Mouse (Mus musculus): Measurements from ENCODE around the gene Atp5f1. TPM values are rescaled to one million over a fixed set of nuclear protein-coding genes. Genes with fewer than 3 reads are reported as not detected.

Atp5f1 gene
- polyA plus RNA-seq, 1 experiment from 2014 or later: 465 TPM

DNA sequence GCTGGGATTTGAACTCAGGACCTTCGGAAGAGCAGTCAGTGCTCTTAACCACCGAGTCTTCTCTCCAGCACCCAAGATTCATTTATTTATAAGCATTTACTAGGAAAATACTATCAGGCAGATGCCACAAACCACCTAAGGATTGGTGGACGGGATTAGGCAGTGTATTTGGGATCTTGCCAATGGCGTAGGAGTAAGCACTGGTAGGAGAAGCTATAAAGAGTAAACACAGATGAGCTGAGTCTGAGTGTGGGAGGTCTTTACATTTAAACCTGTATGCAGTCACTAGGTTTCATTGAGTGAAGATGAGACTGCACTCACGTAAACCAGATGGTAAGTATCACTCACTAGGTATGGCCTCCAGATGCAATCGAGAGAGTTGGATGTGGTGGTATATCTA lies 26.0 kb downstream of the Atp5f1 start:
- Histone ChIP-seq H3K4me1 (replicated peaks; ENCODE audit: control insufficient read depth, insufficient read depth, low read length) (peaks cover 6% of the 10 kb centered on the region), H3K9me3 (ENCODE audit: control insufficient read depth, low read length) (no peaks in the 10 kb centered on the region), H3K4me3 (ENCODE audit: low read length) (no peak overlapping the region), H3K36me3 (ENCODE audit: control insufficient read depth, insufficient read depth, low read length) (no peaks in the 10 kb centered on the region; the same call in 1 of the 2 replicates), H3K27me3 (ENCODE audit: control insufficient read depth, insufficient read depth, low read depth, low read length) (no peaks in the 10 kb centered on the region), H3K27ac (ENCODE audit: low read length) (no peak overlapping the region), H3K4me2 (ENCODE audit: low read depth, low read length) (no peak overlapping the region), H3K9ac (ENCODE audit: low read length) (no peak overlapping the region)
- no peak for ATAC-seq (ENCODE audit: low read depth)
- WGBS: 88% methylated on average over 6 of the region's 6 CpGs

DNA sequence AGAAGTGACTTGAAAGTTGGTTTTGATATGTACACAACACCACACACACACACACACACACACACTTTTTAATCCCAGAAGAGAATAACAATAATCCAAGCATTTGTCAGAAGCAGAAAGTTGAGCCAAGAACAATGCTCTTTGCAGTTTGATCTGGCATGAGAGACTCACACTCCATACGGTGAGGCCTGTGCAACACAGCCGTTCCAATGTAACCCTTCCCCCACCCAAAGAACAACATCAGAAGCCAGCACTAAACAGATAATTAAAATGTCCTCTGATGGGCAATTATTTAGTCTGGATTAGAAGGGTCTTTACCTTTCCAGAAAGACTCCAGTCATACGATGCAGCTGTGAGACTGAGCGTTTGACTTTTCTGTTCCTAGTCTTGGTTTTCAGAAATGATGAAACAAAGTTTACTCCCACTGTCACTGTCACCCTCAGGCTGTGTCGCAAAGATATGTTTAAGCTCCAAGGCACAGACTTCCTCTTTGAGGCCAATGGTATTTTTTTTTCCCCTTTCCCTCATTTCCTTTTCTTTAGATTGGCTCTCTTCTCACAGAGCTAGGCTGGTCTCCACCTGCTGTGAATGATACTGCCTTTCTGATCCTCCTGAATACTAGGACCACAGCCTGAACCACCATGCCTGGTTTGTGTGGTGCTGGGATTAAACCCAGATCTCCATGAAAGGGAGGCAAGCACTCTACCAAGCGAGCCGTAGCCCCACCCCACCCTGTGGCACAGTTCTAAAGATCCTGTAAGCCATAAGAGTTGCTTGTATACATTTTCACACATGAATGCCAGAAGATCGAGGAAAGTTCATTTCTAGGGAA lies 27.4 kb downstream of the Atp5f1 start, which contains the start of gene I830077J02Rik:
I830077J02Rik (minus strand) TSS at position 425 of the 832 bp plus-strand sequence.
- Histone ChIP-seq H3K4me2 (ENCODE audit: low read depth, low read length) (no peak within 1 kb of the TSS), H3K27me3 (ENCODE audit: control insufficient read depth, insufficient read depth, low read depth, low read length) (no peaks in the 10 kb centered on the region), H3K36me3 (ENCODE audit: control insufficient read depth, insufficient read depth, low read length) (no peaks in the 10 kb centered on the region; the same call in 1 of the 2 replicates), H3K27ac (ENCODE audit: low read length) (no peak within 1 kb of the TSS), H3K9ac (ENCODE audit: low read length) (no peak within 1 kb of the TSS), H3K4me1 (replicated peaks; ENCODE audit: control insufficient read depth, insufficient read depth, low read length) (peaks cover 6% of the 10 kb centered on the region), H3K9me3 (ENCODE audit: control insufficient read depth, low read length) (no peaks in the 10 kb centered on the region), H3K4me3 (ENCODE audit: low read length) (no peak within 1 kb of the TSS)
- WGBS: 62% methylated on average over 8 of the region's 8 CpGs
- no peak for ATAC-seq (ENCODE audit: low read depth)

DNA sequence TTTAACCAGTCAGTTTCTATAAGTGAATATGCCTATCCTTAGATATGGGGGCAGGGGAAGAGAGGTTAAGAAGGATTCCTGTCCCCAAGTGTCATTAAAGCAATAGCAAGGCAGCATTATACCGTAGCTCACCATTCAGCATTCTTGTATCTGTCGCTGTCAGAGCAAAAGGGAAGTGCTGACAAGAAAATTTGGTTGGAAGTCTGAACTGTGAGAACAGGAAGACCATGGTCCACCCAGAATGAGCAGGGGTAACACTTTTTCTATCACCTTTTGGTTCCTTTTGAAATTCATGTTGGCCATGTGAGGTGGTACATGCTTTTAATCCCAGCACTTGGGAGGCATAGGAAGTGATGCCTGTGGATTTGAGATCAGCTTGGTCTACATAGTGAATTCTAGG lies 28.8 kb downstream of the Atp5f1 start:
- no peak overlapping the region for H3K9ac ChIP-seq (ENCODE audit: low read length)
- H3K4me2 ChIP-seq (ENCODE audit: low read depth, low read length): no peak overlapping the region
- 83% methylated on average over 2 of the region's 2 CpGs for WGBS
- H3K9me3 ChIP-seq (ENCODE audit: control insufficient read depth, low read length): no peaks in the 10 kb centered on the region
- H3K36me3 ChIP-seq (ENCODE audit: control insufficient read depth, insufficient read depth, low read length): no peaks in the 10 kb centered on the region; the same call in 1 of the 2 replicates
- H3K27ac ChIP-seq (ENCODE audit: low read length): no peak overlapping the region
- no peak for ATAC-seq (ENCODE audit: low read depth)
- H3K27me3 ChIP-seq (ENCODE audit: control insufficient read depth, insufficient read depth, low read depth, low read length): no peaks in the 10 kb centered on the region
- no peak overlapping the region for H3K4me3 ChIP-seq (ENCODE audit: low read length)
- H3K4me1 ChIP-seq (replicated peaks; ENCODE audit: control insufficient read depth, insufficient read depth, low read length): peaks cover 6% of the 10 kb centered on the region

DNA sequence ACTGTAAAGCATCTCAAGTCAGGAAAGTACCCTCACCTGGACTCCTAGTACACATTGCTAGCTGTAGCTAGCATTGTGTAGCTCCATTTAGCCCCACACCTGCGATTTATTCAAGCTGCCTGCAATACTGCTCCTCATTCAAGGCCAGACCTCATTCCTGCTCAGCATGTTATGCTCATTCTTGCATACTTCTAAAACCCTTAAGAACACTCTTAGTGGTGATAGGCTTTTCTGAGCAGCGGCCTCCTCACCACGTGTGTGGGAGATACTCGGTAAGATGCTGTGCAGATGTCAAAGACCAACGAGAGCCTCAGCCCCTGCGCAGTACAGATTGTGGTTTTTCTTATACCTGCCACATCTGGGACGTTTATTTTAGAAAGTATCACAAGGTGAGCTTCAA lies 30.1 kb downstream of the Atp5f1 start:
- Histone ChIP-seq H3K4me1 (replicated peaks; ENCODE audit: control insufficient read depth, insufficient read depth, low read length) (peaks cover 3% of the 10 kb centered on the region), H3K4me2 (ENCODE audit: low read depth, low read length) (no peak overlapping the region), H3K27ac (ENCODE audit: low read length) (no peak overlapping the region), H3K27me3 (ENCODE audit: control insufficient read depth, insufficient read depth, low read depth, low read length) (no peaks in the 10 kb centered on the region), H3K9ac (ENCODE audit: low read length) (no peak overlapping the region), H3K9me3 (ENCODE audit: control insufficient read depth, low read length) (no peaks in the 10 kb centered on the region), H3K4me3 (ENCODE audit: low read length) (no peak overlapping the region), H3K36me3 (ENCODE audit: control insufficient read depth, insufficient read depth, low read length) (no peaks in the 10 kb centered on the region; the same call in 1 of the 2 replicates)
- no peak for ATAC-seq (ENCODE audit: low read depth)
- 64% methylated on average over 7 of the region's 7 CpGs for WGBS

DNA sequence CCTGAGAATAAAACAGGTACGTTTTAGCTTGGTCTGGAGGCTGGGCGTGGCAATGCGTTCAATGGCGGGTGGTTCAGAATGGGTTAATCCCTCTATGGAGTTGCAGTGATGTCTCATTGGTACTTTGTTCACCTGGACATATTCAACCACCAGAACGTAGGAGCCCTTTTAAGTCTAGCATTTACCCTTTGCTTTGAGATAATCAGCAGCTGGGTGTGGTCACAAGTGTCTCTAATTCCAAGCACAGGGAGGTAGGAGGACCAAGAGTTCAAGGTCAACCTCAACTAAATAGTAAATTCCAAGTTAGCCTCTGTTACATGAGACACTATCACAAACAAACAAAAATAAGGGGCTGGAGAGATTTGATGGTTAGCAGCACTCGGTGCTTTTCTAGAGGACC lies 31.1 kb downstream of the Atp5f1 start:
- no peaks in the 10 kb centered on the region for H3K27me3 ChIP-seq (ENCODE audit: control insufficient read depth, insufficient read depth, low read depth, low read length)
- 83% methylated on average over 6 of the region's 6 CpGs for WGBS
- H3K9ac ChIP-seq (ENCODE audit: low read length): no peak overlapping the region
- no peaks in the 10 kb centered on the region for H3K9me3 ChIP-seq (ENCODE audit: control insufficient read depth, low read length)
- ATAC-seq (ENCODE audit: low read depth): no peak
- H3K36me3 ChIP-seq (ENCODE audit: control insufficient read depth, insufficient read depth, low read length): no peaks in the 10 kb centered on the region; the same call in 1 of the 2 replicates
- H3K4me2 ChIP-seq (ENCODE audit: low read depth, low read length): no peak overlapping the region
- no peak overlapping the region for H3K4me3 ChIP-seq (ENCODE audit: low read length)
- H3K4me1 ChIP-seq (replicated peaks; ENCODE audit: control insufficient read depth, insufficient read depth, low read length): no peaks in the 10 kb centered on the region
- H3K27ac ChIP-seq (ENCODE audit: low read length): no peak overlapping the region

DNA sequence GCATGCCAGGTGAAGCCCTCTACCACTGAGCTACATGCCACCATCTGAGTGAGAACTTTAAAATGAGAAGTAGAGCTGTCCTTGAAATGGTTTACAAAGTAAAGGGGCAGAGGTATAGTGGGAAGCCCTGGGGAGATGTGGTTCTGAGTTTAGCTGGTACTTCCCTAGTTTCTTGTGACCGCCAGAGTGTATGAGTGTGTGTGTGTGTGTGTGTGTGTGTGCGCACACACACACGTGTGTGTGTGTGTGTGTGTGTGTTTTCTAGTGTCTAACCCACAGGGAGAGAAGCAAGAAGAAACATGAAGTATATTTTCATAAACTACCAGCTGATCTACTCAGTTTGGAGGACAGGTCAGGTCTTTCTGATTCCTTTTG lies 31.7 kb downstream of the Atp5f1 start:
- Histone ChIP-seq H3K9me3 (ENCODE audit: control insufficient read depth, low read length) (no peaks in the 10 kb centered on the region), H3K27me3 (ENCODE audit: control insufficient read depth, insufficient read depth, low read depth, low read length) (no peaks in the 10 kb centered on the region), H3K9ac (ENCODE audit: low read length) (no peak overlapping the region), H3K36me3 (ENCODE audit: control insufficient read depth, insufficient read depth, low read length) (no peaks in the 10 kb centered on the region; the same call in 1 of the 2 replicates), H3K4me2 (ENCODE audit: low read depth, low read length) (no peak overlapping the region), H3K4me3 (ENCODE audit: low read length) (no peak overlapping the region), H3K27ac (ENCODE audit: low read length) (no peak overlapping the region), H3K4me1 (replicated peaks; ENCODE audit: control insufficient read depth, insufficient read depth, low read length) (no peaks in the 10 kb centered on the region)
- 85% methylated on average over 3 of the region's 3 CpGs for WGBS
- ATAC-seq (ENCODE audit: low read depth): no peak

DNA sequence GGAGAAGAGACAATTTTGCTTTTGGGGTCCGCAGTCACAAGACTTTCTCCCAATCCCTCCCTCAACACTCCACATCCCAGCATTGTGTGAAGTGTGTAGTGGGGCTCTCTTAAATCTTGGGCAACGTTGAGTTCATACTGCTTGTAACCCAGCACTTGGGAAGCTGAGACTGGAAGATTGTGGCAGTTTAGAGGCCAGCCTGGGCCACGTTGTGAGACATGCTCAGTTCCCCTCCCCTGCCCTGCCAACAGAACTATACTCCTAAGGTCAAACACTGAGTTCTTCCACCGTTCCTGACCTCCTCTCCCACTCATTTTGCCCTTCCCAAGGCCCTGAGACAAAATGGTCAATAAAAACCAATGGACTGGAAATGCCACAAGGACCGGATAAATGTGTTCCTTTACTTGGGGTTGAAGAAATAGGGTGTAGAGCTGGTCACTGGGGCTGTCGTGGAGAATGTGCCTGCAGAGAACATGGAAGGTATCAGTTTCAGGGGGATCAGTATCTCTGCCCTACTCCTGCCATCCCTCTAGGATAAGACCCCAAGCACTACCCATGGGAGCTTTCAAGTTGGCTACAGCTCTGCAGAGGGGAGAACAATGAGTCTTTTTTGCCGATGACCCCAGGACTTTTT lies 32.2 kb downstream of the Atp5f1 start:
- Histone ChIP-seq H3K4me3 (ENCODE audit: low read length) (no peak overlapping the region), H3K9me3 (ENCODE audit: control insufficient read depth, low read length) (no peaks in the 10 kb centered on the region), H3K27me3 (ENCODE audit: control insufficient read depth, insufficient read depth, low read depth, low read length) (no peaks in the 10 kb centered on the region), H3K4me1 (replicated peaks; ENCODE audit: control insufficient read depth, insufficient read depth, low read length) (no peaks in the 10 kb centered on the region), H3K4me2 (ENCODE audit: low read depth, low read length) (no peak overlapping the region), H3K36me3 (ENCODE audit: control insufficient read depth, insufficient read depth, low read length) (no peaks in the 10 kb centered on the region; the same call in 1 of the 2 replicates), H3K27ac (ENCODE audit: low read length) (no peak overlapping the region), H3K9ac (ENCODE audit: low read length) (no peak overlapping the region)
- no peak for ATAC-seq (ENCODE audit: low read depth)
- 74% methylated on average over 7 of the region's 7 CpGs for WGBS

DNA sequence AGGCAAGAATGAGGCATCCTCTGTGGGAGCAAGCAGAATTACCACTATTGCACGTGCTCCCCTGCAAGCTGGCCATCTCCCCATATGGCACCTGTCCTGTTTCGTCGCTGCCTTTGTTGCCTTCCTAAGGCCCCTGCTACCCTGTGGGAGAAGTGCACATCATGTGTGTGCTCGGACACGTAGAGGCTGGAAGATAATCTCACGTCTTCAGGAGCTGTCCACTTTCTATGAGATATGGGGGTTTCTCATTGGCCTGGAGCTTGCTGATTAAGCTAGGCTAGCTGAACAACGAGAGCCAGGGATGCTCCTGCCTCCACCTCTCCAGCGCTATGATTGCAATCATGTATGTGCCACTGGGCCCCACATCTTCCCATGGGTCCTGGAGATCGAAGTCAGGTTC lies 35.3 kb downstream of the Atp5f1 start:
- no peak overlapping the region for H3K27ac ChIP-seq (ENCODE audit: low read length)
- 75% methylated on average over 9 of the region's 9 CpGs for WGBS
- H3K4me1 ChIP-seq (replicated peaks; ENCODE audit: control insufficient read depth, insufficient read depth, low read length): no peaks in the 10 kb centered on the region
- no peak overlapping the region for H3K4me2 ChIP-seq (ENCODE audit: low read depth, low read length)
- no peak for ATAC-seq (ENCODE audit: low read depth)
- H3K9ac ChIP-seq (ENCODE audit: low read length): no peak overlapping the region
- H3K4me3 ChIP-seq (ENCODE audit: low read length): no peak overlapping the region
- no peaks in the 10 kb centered on the region for H3K9me3 ChIP-seq (ENCODE audit: control insufficient read depth, low read length)
- no peaks in the 10 kb centered on the region for H3K27me3 ChIP-seq (ENCODE audit: control insufficient read depth, insufficient read depth, low read depth, low read length)
- H3K36me3 ChIP-seq (ENCODE audit: control insufficient read depth, insufficient read depth, low read length): no peaks in the 10 kb centered on the region

DNA sequence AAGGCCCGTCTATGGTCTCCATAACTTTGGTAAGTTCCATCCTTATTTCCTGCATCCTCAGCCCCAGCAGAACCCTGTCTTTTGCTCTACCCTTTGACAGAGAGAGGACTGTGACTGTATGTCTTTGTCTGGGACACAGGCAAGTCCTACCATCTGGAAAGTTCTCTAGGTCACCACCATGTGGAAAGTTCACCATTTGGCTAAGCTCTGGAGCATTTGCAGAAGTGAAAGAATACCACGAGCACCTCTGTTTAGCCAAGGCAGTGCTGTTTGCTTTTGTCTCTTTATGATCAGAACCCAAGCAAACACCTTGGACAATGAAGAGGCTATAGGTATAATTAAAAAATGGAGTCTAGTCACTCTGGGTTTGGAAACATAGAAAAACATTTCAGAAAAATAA lies 37.9 kb downstream of the Atp5f1 start:
- ATAC-seq (ENCODE audit: low read depth): no peak
- H3K4me2 ChIP-seq (ENCODE audit: low read depth, low read length): no peak overlapping the region
- H3K4me1 ChIP-seq (replicated peaks; ENCODE audit: control insufficient read depth, insufficient read depth, low read length): no peaks in the 10 kb centered on the region
- H3K9ac ChIP-seq (ENCODE audit: low read length): no peak overlapping the region
- H3K4me3 ChIP-seq (ENCODE audit: low read length): no peak overlapping the region
- H3K9me3 ChIP-seq (ENCODE audit: control insufficient read depth, low read length): no peaks in the 10 kb centered on the region
- no peaks in the 10 kb centered on the region for H3K27me3 ChIP-seq (ENCODE audit: control insufficient read depth, insufficient read depth, low read depth, low read length)
- 59% methylated on average over 2 of the region's 2 CpGs for WGBS
- H3K27ac ChIP-seq (ENCODE audit: low read length): no peak overlapping the region
- no peaks in the 10 kb centered on the region for H3K36me3 ChIP-seq (ENCODE audit: control insufficient read depth, insufficient read depth, low read length)

Measured in lung, embryonic 16.5 days (tissue).